Mouse (Mus musculus): ENCODE results near the gene B4galnt1. TPM values are rescaled to one million over a fixed set of nuclear protein-coding genes. Genes with fewer than 3 reads are reported as not detected.

Gene B4galnt1
- total and polyA plus RNA-seq, 3 experiments = 24.6 to 66.0 (median 65.8) TPM

- no peak for DNase-seq (ENCODE audit: low read depth, low spot score)
- peaks cover 0 to 19% of the 10 kb centered on the region in 2 experiments; a peak in 3 of 4 replicates for H3K4me1 ChIP-seq (ENCODE audit: control insufficient read depth in 1 of 2, insufficient read depth in 2 of 2, low read length in 2 of 2)
- H3K9me3 ChIP-seq (replicated peaks; ENCODE audit: insufficient read depth, low read length) = no peaks in the 10 kb centered on the region
- H3K36me3 ChIP-seq (ENCODE audit: control insufficient read depth in 1 of 2, insufficient read depth in 2 of 2, low read length in 2 of 2) = peaks cover 0 to 4% of the 10 kb centered on the region in 2 experiments; a peak in 2 of 4 replicates
- TF ChIP-seq MEF2A (IDR thresholded peaks at IDR 0.05; ENCODE audit: extremely low read depth, insufficient replicate concordance, low read depth, low read length, poor library complexity, severe bottlenecking) (no peak), USF1 (IDR thresholded peaks at IDR 0.05; ENCODE audit: low read depth, low read length) (no peak), ETS1 (IDR thresholded peaks at IDR 0.05; ENCODE audit: low read depth, low read length) (no peak), POLR2AphosphoS2 (IDR thresholded peaks at IDR 0.05; ENCODE audit: low read length) (no peak)
- H3K27ac ChIP-seq (ENCODE audit: control insufficient read depth, low read depth, low read length) = no peak overlapping the region
- no peak overlapping the region for H3K4me3 ChIP-seq (ENCODE audit: control insufficient read depth in 1 of 2, insufficient read depth in 1 of 2, low read depth in 2 of 2, low read length in 2 of 2)
- H3K9ac ChIP-seq (ENCODE audit: control insufficient read depth, low read depth, low read length, poor library complexity, severe bottlenecking) = no peak overlapping the region
- H3K27me3 ChIP-seq (ENCODE audit: control insufficient read depth in 1 of 2, insufficient read depth in 2 of 2, low read length in 2 of 2) = no peaks in the 10 kb centered on the region
- peaks cover 6% of the 10 kb centered on the region; the same call in 1 of the 2 replicates for H3K79me2 ChIP-seq (ENCODE audit: control insufficient read depth, insufficient read depth, low read length, poor library complexity)
Measured at GRCm38 (mm10) chr10:127183759-127184158, 18.7 kb downstream of the B4galnt1 start.

GRCm38 (mm10) chr10:127185101-127185500 lies 20.1 kb downstream of the B4galnt1 start:
- Histone ChIP-seq H3K9ac (ENCODE audit: control insufficient read depth, low read depth, low read length, poor library complexity, severe bottlenecking) (no peak overlapping the region), H3K27ac (ENCODE audit: control insufficient read depth, low read depth, low read length) (no peak overlapping the region), H3K79me2 (ENCODE audit: control insufficient read depth, insufficient read depth, low read length, poor library complexity) (peaks cover 7% of the 10 kb centered on the region; the same call in 1 of the 2 replicates), H3K4me3 (ENCODE audit: control insufficient read depth in 1 of 2, insufficient read depth in 1 of 2, low read depth in 2 of 2, low read length in 2 of 2) (no peak overlapping the region), H3K4me1 (ENCODE audit: control insufficient read depth in 1 of 2, insufficient read depth in 2 of 2, low read length in 2 of 2) (peaks cover 0 to 18% of the 10 kb centered on the region in 2 experiments; a peak in 3 of 4 replicates), H3K27me3 (ENCODE audit: control insufficient read depth in 1 of 2, insufficient read depth in 2 of 2, low read length in 2 of 2) (no peaks in the 10 kb centered on the region), H3K9me3 (replicated peaks; ENCODE audit: insufficient read depth, low read length) (no peaks in the 10 kb centered on the region), H3K36me3 (ENCODE audit: control insufficient read depth in 1 of 2, insufficient read depth in 2 of 2, low read length in 2 of 2) (peaks cover 0 to 5% of the 10 kb centered on the region in 2 experiments; a peak in 2 of 4 replicates)
- DNase-seq (ENCODE audit: low read depth, low spot score) = no peak
- no peak for TF ChIP-seq USF2 (IDR thresholded peaks at IDR 0.05; ENCODE audit: borderline replicate concordance in 1 of 2, insufficient read depth in 1 of 2, low read depth in 1 of 2, low read length in 2 of 2)
- no peak for TF ChIP-seq ETS1 (IDR thresholded peaks at IDR 0.05; ENCODE audit: low read depth, low read length)
- no peak for TF ChIP-seq KAT2A (conservative IDR thresholded peaks at IDR 0.05; ENCODE audit: low read depth, low read length)
- TF ChIP-seq GABPA (IDR thresholded peaks at IDR 0.05; ENCODE audit: low read depth, low read length) = no peak
- TF ChIP-seq ELF1 (IDR thresholded peaks at IDR 0.05; ENCODE audit: low read depth, low read length) = no peak
- TF ChIP-seq TCF12 (IDR thresholded peaks at IDR 0.05; ENCODE audit: low read depth, low read length) = no peak
- no peak for TF ChIP-seq ZNF384 (IDR thresholded peaks at IDR 0.05; ENCODE audit: low read depth, low read length)
- no peak for TF ChIP-seq POLR2AphosphoS5 (IDR thresholded peaks at IDR 0.05; ENCODE audit: borderline replicate concordance, low read depth, low read length)

- no peak overlapping the region for H3K9ac ChIP-seq (ENCODE audit: control insufficient read depth, low read depth, low read length, poor library complexity, severe bottlenecking)
- H3K27ac ChIP-seq (ENCODE audit: control insufficient read depth, low read depth, low read length) = no peak overlapping the region
- H3K79me2 ChIP-seq (ENCODE audit: control insufficient read depth, insufficient read depth, low read length, poor library complexity) = peaks cover 7% of the 10 kb centered on the region; the same call in 1 of the 2 replicates
- H3K4me3 ChIP-seq (ENCODE audit: control insufficient read depth in 1 of 2, insufficient read depth in 1 of 2, low read depth in 2 of 2, low read length in 2 of 2) = no peak overlapping the region
- H3K9me3 ChIP-seq (replicated peaks; ENCODE audit: insufficient read depth, low read length) = no peaks in the 10 kb centered on the region
- peaks cover 0 to 9% of the 10 kb centered on the region in 2 experiments; a peak in 2 of 4 replicates for H3K36me3 ChIP-seq (ENCODE audit: control insufficient read depth in 1 of 2, insufficient read depth in 2 of 2, low read length in 2 of 2)
- H3K4me1 ChIP-seq (ENCODE audit: control insufficient read depth in 1 of 2, insufficient read depth in 2 of 2, low read length in 2 of 2) = peaks cover 0 to 18% of the 10 kb centered on the region in 2 experiments; a peak in 3 of 4 replicates
- H3K27me3 ChIP-seq (ENCODE audit: control insufficient read depth in 1 of 2, insufficient read depth in 2 of 2, low read length in 2 of 2) = no peaks in the 10 kb centered on the region
- TF ChIP-seq POLR2AphosphoS5 (IDR thresholded peaks at IDR 0.05; ENCODE audit: borderline replicate concordance, low read depth, low read length) (no peak), ZMIZ1 (IDR thresholded peaks at IDR 0.05; ENCODE audit: low read depth, low read length) (no peak), USF1 (IDR thresholded peaks at IDR 0.05; ENCODE audit: low read depth, low read length) (no peak), MAX (IDR thresholded peaks at IDR 0.05; ENCODE audit: low read length) (no peak), POLR2A (IDR thresholded peaks at IDR 0.05; ENCODE audit: control insufficient read depth in 1 of 2, insufficient read depth in 1 of 2, low read depth in 1 of 2, low read length in 2 of 2, poor library complexity in 1 of 2) (no peak)
- DNase-seq (ENCODE audit: low read depth, low spot score) = no peak
Measured at GRCm38 (mm10) chr10:127185506-127185905, 20.5 kb downstream of the B4galnt1 start.

Data from MEL (cell line).